8 mouse cellular contexts compared by ENCODE assay signal in genomic region chr5:123525281-123525680, GRCm38 (mm10). TPM values are rescaled to one million over a fixed set of nuclear protein-coding genes. Genes with fewer than 3 reads are reported as not detected.
A peak's percentile ranks its signal among the peaks of the same experiment; 100 is the strongest.
DNase-seq lines count a peak whose midpoint lies in the region; ATAC-seq and TF ChIP-seq lines count a peak whose summit lies in the region.

Gene Gm49027, minus strand, starts transcription at chr5:123525488.

- intact Hi-C loops in gastrocnemius, postnatal 14 days (cut with DNase I; ENCODE audit: low total_unique reads): no loop called here

- 88% methylated on average over 7 of the region's 7 CpGs for WGBS in heart, embryonic 15.5 days
- 81% methylated on average over 7 of the region's 7 CpGs for WGBS in liver, postnatal 0 days (ENCODE audit: insufficient replicate concordance)

- no peaks in the 10 kb centered on the region for H3K27me3 ChIP-seq in heart, embryonic 15.5 days
- no peaks in the 10 kb centered on the region for H3K27me3 ChIP-seq in liver, postnatal 0 days (ENCODE audit: insufficient read depth, low read length)

- H3K4me2 ChIP-seq in heart, embryonic 15.5 days: peak within 1 kb of the TSS; percentile 95
- peak within 1 kb of the TSS; percentile 97 for H3K4me2 ChIP-seq in liver, postnatal 0 days (ENCODE audit: low read depth, low read length)

- H3K27ac ChIP-seq in heart, embryonic 15.5 days: no peak within 1 kb of the TSS
- no peak within 1 kb of the TSS for H3K27ac ChIP-seq in liver, postnatal 0 days (ENCODE audit: low read depth)

- DNase-seq in gastrocnemius, postnatal 25 days: peak; percentile 3
- no peak for DNase-seq in gastrocnemius, postnatal 14 days
- peak; percentile 11 to 51 for DNase-seq in spleen, postnatal 4 days (ENCODE audit: low spot score in 2 of 2)
- no peak for DNase-seq in spleen, adult 18-20 months
- DNase-seq in liver, postnatal 0 days: no peak
- DNase-seq in embryo, embryonic 11 days: no peak
- DNase-seq in ovary, postnatal 14 days (ENCODE audit: low spot score): no peak

- H3K9ac ChIP-seq in heart, embryonic 15.5 days: no peak within 1 kb of the TSS
- H3K9ac ChIP-seq in liver, postnatal 0 days (replicated peaks): peak within 1 kb of the TSS; percentile 42; the same call in 1 of the 2 replicates

- no peak for ATAC-seq in heart, embryonic 15.5 days (replicated peaks; ENCODE audit: insufficient number of reproducible peaks, insufficient read depth, low FRiP score, low read depth)
- ATAC-seq in liver, postnatal 0 days: no peak

- H3K9me3 ChIP-seq in heart, embryonic 15.5 days (replicated peaks): no peaks in the 10 kb centered on the region
- H3K9me3 ChIP-seq in liver, postnatal 0 days (ENCODE audit: low read length): no peaks in the 10 kb centered on the region

- peaks cover 15% of the 10 kb centered on the region for H3K4me1 ChIP-seq in heart, embryonic 15.5 days (replicated peaks)
- peaks cover 14% of the 10 kb centered on the region for H3K4me1 ChIP-seq in liver, postnatal 0 days (ENCODE audit: insufficient read depth)

- peak within 1 kb of the TSS; percentile 77 for H3K4me3 ChIP-seq in heart, embryonic 15.5 days
- peak within 1 kb of the TSS; percentile 83 for H3K4me3 ChIP-seq in liver, postnatal 0 days (ENCODE audit: low read depth, low read length)

- no peak for TF ChIP-seq CTCF in liver, postnatal 0 days (IDR thresholded peaks at IDR 0.05; ENCODE audit: low read depth)

- peaks cover 23% of the 10 kb centered on the region for H3K36me3 ChIP-seq in heart, embryonic 15.5 days
- peaks cover 20% of the 10 kb centered on the region for H3K36me3 ChIP-seq in liver, postnatal 0 days (replicated peaks; ENCODE audit: insufficient read depth, low read length)

- TF ChIP-seq EP300 in liver, postnatal 0 days (IDR thresholded peaks at IDR 0.05; ENCODE audit: low read depth): no peak

RNA-seq across cellular contexts. Expression of gene Gm49027, which starts in this region (rescaled TPM):
- under 1 TPM in 1 of 2 experiments, not detected in 1; 0.83 TPM for total RNA-seq in gastrocnemius, postnatal 25 days (2021)
- under 1 TPM; 0.16 to 0.29 TPM for total RNA-seq in gastrocnemius, postnatal 14 days (2021)
- polyA plus RNA-seq in heart, embryonic 15.5 days (2015; fragmentation: Nextera tagmentation; extraction: Ambion mirVana): 0.18 and 2.6 TPM in 2 replicates
- not detected in 2 replicates for polyA plus RNA-seq in liver, postnatal 0 days (2015; fragmentation: Nextera tagmentation; extraction: Ambion mirVana)

Comparison
In these comparisons a context has a peak if more than half of its experiments do, and no peak if none do; other contexts are left out.
1. DNase-seq: peak in spleen, postnatal 4 days (2 of 2); none in gastrocnemius, postnatal 14 days (single experiment), spleen, adult 18-20 months (0 of 2), liver, postnatal 0 days (single experiment), embryo, embryonic 11 days (single experiment) and ovary, postnatal 14 days (single experiment).
2. Peak in DNase-seq in gastrocnemius, postnatal 25 days; RNA of the gene not detected or under 1 TPM.